Mouse (Mus musculus) lung, postnatal 0 days (tissue): Measurements from ENCODE around the gene Cxcr2. TPM values are rescaled to one million over a fixed set of nuclear protein-coding genes. Genes with fewer than 3 reads are reported as not detected.

Source experiments
- ATAC-seq: fragments of 200-750 bp; cut with Nextera tagmentation; 2 replicates; pipeline ENCODE4 v1.8.0; 2017; ENCODE audit warnings: moderate library complexity
- DNase-seq: peaks from one replicate; pipeline ENCODE4 v3.0.0-alpha.2; 2016; ENCODE audit warnings: low spot score
- H3K27ac ChIP-seq: fragments of 300-500 bp; sonication (generic); 2 replicates; pipeline ENCODE4 v1.5.1; 2014; ENCODE audit warnings: antibody characterized with exemption, mild to moderate bottlenecking, low read length, mixed read lengths
- H3K27me3 ChIP-seq: fragments of 300-500 bp; sonication (generic); replicated peaks from 2 replicates; pipeline ENCODE4 v1.6.1; 2014; ENCODE audit warnings: low read length, mixed read lengths; ENCODE audit not compliant: insufficient read depth
- H3K36me3 ChIP-seq: fragments of 300-500 bp; sonication (generic); 2 replicates; pipeline ENCODE4 v1.6.1; 2014; ENCODE audit warnings: low read length, mixed read lengths; ENCODE audit not compliant: insufficient read depth
- H3K4me1 ChIP-seq: fragments of 300-500 bp; sonication (generic); 2 replicates; pipeline ENCODE4 v1.6.1; 2014; ENCODE audit warnings: antibody characterized with exemption, low read depth, low read length, mixed read lengths; ENCODE audit not compliant: insufficient read depth
- H3K4me2 ChIP-seq: fragments of 300-500 bp; sonication (generic); replicated peaks from 2 replicates; pipeline ENCODE4 v1.6.1; 2014; ENCODE audit warnings: low read depth, mild to moderate bottlenecking, low read length, moderate library complexity, mixed read lengths
- H3K4me3 ChIP-seq: fragments of 300-500 bp; sonication (generic); 2 replicates; pipeline ENCODE4 v1.5.1; 2014; ENCODE audit warnings: low read depth, low read length
- H3K9ac ChIP-seq: fragments of 300-500 bp; sonication (generic); replicated peaks from 2 replicates; pipeline ENCODE4 v1.6.1; 2014; ENCODE audit warnings: low read depth, mild to moderate bottlenecking
- H3K9me3 ChIP-seq: fragments of 300-500 bp; sonication (generic); 2 replicates; pipeline ENCODE4 v1.6.1; 2016; ENCODE audit warnings: low read length, mixed read lengths
- CTCF ChIP-seq: IDR thresholded peaks from 2 replicates; pipeline ENCODE4 v1.5.1; 2016; ENCODE audit warnings: antibody characterized with exemption, mild to moderate bottlenecking
- EP300 ChIP-seq: IDR thresholded peaks from 2 replicates; pipeline ENCODE4 v1.6.1; 2016; ENCODE audit warnings: antibody characterized with exemption, mild to moderate bottlenecking, control low read depth
- WGBS: fragments of 180-500 bp; shearing (Covaris S2); extraction: QIAGEN DNeasy Blood & Tissue Kit; methylation state at CpG from one replicate; pipeline ENCODE4 v1.1.7; 2014; 5-methylcytosine and 5-hydroxymethylcytosine counted together
- polyA plus RNA-seq: library from polyadenylated mRNA; unstranded; fragments of >200 nt; fragmentation: Nextera tagmentation; extraction: Ambion mirVana; gene quantifications from 2 replicates; pipeline ENCODE4 v1.2.1, GENCODE M21; 2015

The Cxcr2 gene
- polyA plus RNA-seq, 1 experiment from 2014 or later = 1.9 TPM

- ATAC-seq (no peak), DNase-seq (no peak)
- 54% methylated on average over 2 of the region's 2 CpGs for WGBS
These were observed 38.9 kb downstream of the Cxcr2 start for GRCm38 (mm10) chr1:74192711-74193110.

DNA sequence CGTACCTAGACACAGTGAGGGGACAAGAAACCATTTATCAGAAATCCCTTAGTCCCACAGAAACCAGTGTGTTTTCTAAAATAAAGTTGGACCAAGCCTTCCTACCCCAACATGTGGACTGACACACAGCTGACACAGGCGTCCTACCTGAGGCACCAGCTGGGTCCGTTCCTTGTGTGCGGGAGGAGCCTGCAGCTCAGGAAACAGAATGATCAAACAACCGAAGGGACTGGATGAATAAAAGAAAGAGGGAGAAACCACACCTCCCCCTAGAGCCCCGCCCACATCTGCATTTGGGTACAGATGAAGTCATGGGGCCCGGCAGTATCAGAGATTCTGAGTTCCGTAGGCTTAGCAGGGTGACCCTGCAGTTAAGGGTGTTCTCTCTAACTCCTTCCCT, 40.7 kb downstream of the Cxcr2 start, which contains the start of gene Cxcr1:
TSS of gene Cxcr1 (minus strand) at position 187 of the 400 bp plus-strand sequence.
- Histone ChIP-seq H3K4me3 (no peak within 1 kb of the TSS), H3K9ac (no peak within 1 kb of the TSS), H3K36me3 (no peaks in the 10 kb centered on the region), H3K4me1 (no peaks in the 10 kb centered on the region), H3K9me3 (no peaks in the 10 kb centered on the region), H3K27ac (no peak within 1 kb of the TSS), H3K4me2 (no peak within 1 kb of the TSS), H3K27me3 (no peaks in the 10 kb centered on the region)
- TF ChIP-seq EP300 (no peak), CTCF (no peak)
- no peak for ATAC-seq
- DNase-seq = no peak
- 61% methylated on average over 8 of the region's 8 CpGs for WGBS

More at GRCm38 (mm10) chr1:74192711-74193110, 38.9 kb downstream of the Cxcr2 start:
- no peaks in the 10 kb centered on the region for H3K9me3 ChIP-seq
- no peaks in the 10 kb centered on the region for H3K27me3 ChIP-seq
- TF ChIP-seq EP300 (no peak), CTCF (no peak)
- no peak overlapping the region for H3K27ac ChIP-seq
- H3K4me2 ChIP-seq = no peak overlapping the region
- H3K9ac ChIP-seq = no peak overlapping the region
- H3K36me3 ChIP-seq = no peaks in the 10 kb centered on the region
- H3K4me1 ChIP-seq = no peaks in the 10 kb centered on the region
- no peak overlapping the region for H3K4me3 ChIP-seq

GRCm38 (mm10) chr1:74195961-74196360, 42.2 kb downstream of the Cxcr2 start:
- 44% methylated on average over 7 of the region's 7 CpGs for WGBS
- Histone ChIP-seq H3K27me3 (no peaks in the 10 kb centered on the region), H3K4me1 (no peaks in the 10 kb centered on the region), H3K4me3 (no peak overlapping the region), H3K36me3 (no peaks in the 10 kb centered on the region), H3K4me2 (no peak overlapping the region), H3K27ac (no peak overlapping the region), H3K9me3 (no peaks in the 10 kb centered on the region), H3K9ac (no peak overlapping the region)
- ATAC-seq = peak; percentile 37; the same call in 1 of the 2 replicates
- TF ChIP-seq CTCF (peak; percentile 82), EP300 (no peak)
- peak; percentile 42 for DNase-seq

GRCm38 (mm10) chr1:74196621-74197419, 43.0 kb downstream of the Cxcr2 start:
- H3K4me3 ChIP-seq = no peak overlapping the region
- no peak overlapping the region for H3K9ac ChIP-seq
- no peak for ATAC-seq
- H3K4me1 ChIP-seq = no peaks in the 10 kb centered on the region
- DNase-seq = no peak
- WGBS = 73% methylated on average over 17 of the region's 17 CpGs
- TF ChIP-seq EP300 (no peak), CTCF (no peak)
- no peaks in the 10 kb centered on the region for H3K27me3 ChIP-seq
- H3K36me3 ChIP-seq = no peaks in the 10 kb centered on the region
- no peak overlapping the region for H3K27ac ChIP-seq
- no peaks in the 10 kb centered on the region for H3K9me3 ChIP-seq
- no peak overlapping the region for H3K4me2 ChIP-seq

DNA sequence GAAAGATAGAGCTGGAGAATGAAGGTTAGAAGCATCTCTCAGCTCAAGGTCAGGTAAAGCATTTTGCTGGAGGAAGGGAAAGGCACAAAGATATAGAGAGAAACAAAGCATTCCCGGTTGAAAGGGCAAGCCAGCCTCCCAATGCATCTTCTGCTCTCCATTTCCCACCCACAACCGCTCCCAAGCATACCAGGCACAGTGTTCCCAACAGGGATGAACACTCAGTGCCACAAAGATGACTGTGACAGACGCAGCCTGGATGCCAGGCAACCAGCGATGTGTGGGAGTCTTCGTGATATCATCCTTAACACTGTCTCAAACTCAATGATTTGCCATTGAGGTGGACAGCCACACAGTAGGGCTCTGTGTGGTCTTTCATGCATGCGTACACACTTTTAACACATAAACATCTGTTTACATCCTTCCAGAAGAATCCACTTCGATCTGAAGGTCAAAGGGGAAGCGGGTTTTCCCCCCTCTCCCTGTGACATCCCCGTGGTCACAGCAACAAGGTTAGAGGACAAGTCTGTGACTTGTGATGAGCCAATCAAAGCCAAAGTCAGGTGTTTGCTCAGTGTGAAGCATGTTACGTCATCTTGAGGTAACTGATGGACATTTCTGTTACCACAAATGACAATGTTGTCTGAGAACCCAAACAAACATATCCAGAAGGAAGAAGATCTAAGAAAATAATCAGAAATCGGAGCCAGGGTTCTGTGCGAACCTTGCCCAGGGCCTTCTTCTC, 44.1 kb downstream of the Cxcr2 start:
- WGBS = 70% methylated on average over 12 of the region's 12 CpGs
- H3K4me3 ChIP-seq = no peak overlapping the region
- H3K4me1 ChIP-seq = no peaks in the 10 kb centered on the region
- H3K27ac ChIP-seq = no peak overlapping the region
- no peak overlapping the region for H3K9ac ChIP-seq
- DNase-seq (no peak), ATAC-seq (no peak)
- H3K9me3 ChIP-seq = no peaks in the 10 kb centered on the region
- no peaks in the 10 kb centered on the region for H3K36me3 ChIP-seq
- no peak overlapping the region for H3K4me2 ChIP-seq
- no peaks in the 10 kb centered on the region for H3K27me3 ChIP-seq
- no peak for TF ChIP-seq CTCF
- TF ChIP-seq EP300 = no peak

DNA sequence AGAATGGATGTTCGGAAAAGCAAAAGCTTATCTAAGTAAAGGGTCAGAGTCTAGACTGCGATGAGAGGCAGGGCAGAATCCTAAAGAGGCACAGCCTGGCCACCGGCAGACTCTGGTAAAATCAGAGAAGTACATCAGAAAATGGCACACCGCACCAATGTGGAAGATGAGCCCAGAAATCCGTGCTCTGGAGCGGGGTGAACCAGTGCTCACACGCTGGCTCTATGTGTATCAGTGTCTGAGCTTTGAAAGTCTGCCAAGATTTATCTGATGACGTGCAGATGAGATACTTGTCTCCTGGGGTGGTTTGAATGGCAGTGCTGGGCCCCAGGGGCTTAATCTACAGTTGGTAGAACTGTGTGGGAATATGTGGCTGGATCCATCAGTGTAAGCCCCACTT, 45.3 kb downstream of the Cxcr2 start:
- ATAC-seq (no peak), DNase-seq (no peak)
- WGBS = 60% methylated on average over 8 of the region's 8 CpGs
- no peak overlapping the region for H3K27ac ChIP-seq
- no peak overlapping the region for H3K4me3 ChIP-seq
- H3K36me3 ChIP-seq = no peaks in the 10 kb centered on the region
- H3K27me3 ChIP-seq = no peaks in the 10 kb centered on the region
- H3K9ac ChIP-seq = no peak overlapping the region
- H3K4me2 ChIP-seq = no peak overlapping the region
- TF ChIP-seq CTCF (no peak), EP300 (no peak)
- no peaks in the 10 kb centered on the region for H3K9me3 ChIP-seq
- no peaks in the 10 kb centered on the region for H3K4me1 ChIP-seq
